16 mouse cellular contexts compared by ENCODE assay signal in genomic region chr16:40375314-40375713, GRCm38 (mm10).
"Had no signal": no experiment of that assay in that cellular context is flagged by ENCODE, and none has a peak within 500 bp of the region (broad histone marks: within the 10 kb centered on the region; RNA-seq: fewer than 3 reads in every experiment).

No protein-coding gene starts in this region.

- H3K4me1 ChIP-seq: neural tube, embryonic 15.5 days; stomach, embryonic 15.5 days had no signal

- H3K36me3 ChIP-seq: neural tube, embryonic 13.5 days; neural tube, embryonic 15.5 days; stomach, embryonic 15.5 days had no signal

- H3K27ac ChIP-seq: neural tube, embryonic 13.5 days; neural tube, embryonic 15.5 days; stomach, embryonic 15.5 days; stomach, postnatal 0 days had no signal

- H3K9me3 ChIP-seq: neural tube, embryonic 13.5 days; neural tube, embryonic 15.5 days; stomach, embryonic 15.5 days had no signal

- DNase-seq: retina, postnatal 1 day; right cerebral cortex, adult 18-20 months; right cerebral cortex, postnatal 14 days; right cerebral cortex, postnatal 25 days; right cerebral cortex, postnatal 4 days; spleen, adult 18-20 months; thymus, adult 18-20 months; thymus, adult 2 months; thymus, postnatal 14 days; thymus, postnatal 25 days; thymus, postnatal 36 days; thymus, postnatal 4 days had no signal

- H3K4me2 ChIP-seq: neural tube, embryonic 13.5 days; neural tube, embryonic 15.5 days; stomach, embryonic 15.5 days had no signal

- H3K4me3 ChIP-seq: neural tube, embryonic 13.5 days; neural tube, embryonic 15.5 days; stomach, embryonic 15.5 days had no signal

- H3K9ac ChIP-seq: neural tube, embryonic 13.5 days; neural tube, embryonic 15.5 days; stomach, embryonic 15.5 days had no signal

- H3K27me3 ChIP-seq: neural tube, embryonic 13.5 days; neural tube, embryonic 15.5 days; stomach, embryonic 15.5 days had no signal
